Mouse (Mus musculus) ES-Bruce4 (cell line): Measurements from ENCODE around the gene Prps1l1.

Experiments
- CTCF ChIP-seq: IDR thresholded peaks from one replicate; pipeline ENCODE4 v1.8.1; 2011; ENCODE audit warnings: low read depth, low read length
- EP300 ChIP-seq: IDR thresholded peaks from 2 replicates; pipeline ENCODE4 v1.6.1; 2011; ENCODE audit warnings: low read depth, low read length; ENCODE audit not compliant: insufficient read depth

DNA sequence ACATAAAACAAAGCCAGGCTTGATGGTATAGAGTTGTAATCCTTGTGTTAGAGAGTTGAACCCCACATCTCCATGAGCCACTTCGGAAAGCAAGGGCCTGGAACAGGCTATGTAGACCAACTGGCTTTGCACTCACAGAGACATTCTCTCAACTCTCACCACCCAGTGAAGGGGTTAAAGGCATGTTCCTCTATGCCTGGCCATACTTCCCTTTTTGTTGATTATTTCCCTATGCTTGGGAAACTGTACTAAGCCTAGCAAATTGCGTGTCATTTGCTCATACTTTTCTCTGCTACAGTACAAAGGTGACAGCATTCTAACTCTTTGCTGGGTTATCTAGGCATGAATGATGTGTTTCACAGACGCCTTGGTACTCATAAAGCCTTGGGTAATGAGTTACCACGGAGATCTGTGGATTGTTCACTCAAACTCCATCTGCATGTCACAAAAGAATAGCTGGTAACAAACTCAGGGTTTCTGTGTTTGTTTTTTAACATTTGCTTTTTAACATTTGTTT is 41.4 kb downstream of the Prps1l1 start:
- TF ChIP-seq EP300 = no peak
- no peak for TF ChIP-seq CTCF
